Mouse (Mus musculus): ENCODE data around the gene Smox. TPM values are rescaled to one million over a fixed set of nuclear protein-coding genes. Genes with fewer than 3 reads are reported as not detected.

Smox gene
- total and polyA plus RNA-seq, 2 experiments from 2014 or later: 65.6 to 77.6 TPM

GRCm38 (mm10) chr2:131488261-131488660, 3.0 kb upstream of the Smox start:
- no peaks in the 10 kb centered on the region for H3K4me1 ChIP-seq (ENCODE audit: insufficient read depth, low read length)
- no peaks in the 10 kb centered on the region for H3K36me3 ChIP-seq (ENCODE audit: insufficient read depth, low read length)
- H3K4me2 ChIP-seq (ENCODE audit: low read depth, low read length, poor library complexity, severe bottlenecking): no peak overlapping the region
- TF ChIP-seq CTCF (IDR thresholded peaks at IDR 0.05): no peak
- DNase-seq (ENCODE audit: low spot score) (no peak), ATAC-seq (ENCODE audit: low FRiP score) (no peak)
- no peak overlapping the region for H3K4me3 ChIP-seq (ENCODE audit: low read depth, low read length)
- 84% methylated on average over 4 of the region's 4 CpGs for WGBS
- no peaks in the 10 kb centered on the region for H3K9me3 ChIP-seq (ENCODE audit: low read length)
- no peaks in the 10 kb centered on the region for H3K27me3 ChIP-seq (ENCODE audit: insufficient read depth, low read length)
- no peak overlapping the region for H3K27ac ChIP-seq (ENCODE audit: low read depth, low read length)
- H3K9ac ChIP-seq (replicated peaks; ENCODE audit: low read length, poor library complexity, severe bottlenecking): no peak overlapping the region

DNA sequence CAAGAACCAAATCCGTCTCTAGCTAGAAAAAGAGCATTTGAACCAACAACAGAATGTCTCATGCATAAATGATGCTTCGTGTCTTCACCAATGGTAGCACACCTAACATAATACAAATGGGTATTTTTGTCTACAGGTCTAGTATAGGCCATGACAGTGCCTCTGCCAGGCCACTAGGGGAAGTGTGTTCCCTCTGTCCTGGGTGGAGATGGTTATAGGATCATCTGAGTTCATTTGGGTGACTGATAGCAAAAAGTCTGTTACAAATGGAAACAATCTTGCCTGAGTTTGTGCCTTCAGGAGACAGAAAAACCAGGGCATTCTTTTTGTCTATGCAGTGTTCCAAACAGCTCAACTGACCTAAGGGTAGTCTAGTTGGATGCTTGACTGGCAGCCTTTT, 2.4 kb upstream of the Smox start:
- no peak overlapping the region for H3K27ac ChIP-seq (ENCODE audit: low read depth, low read length)
- no peaks in the 10 kb centered on the region for H3K27me3 ChIP-seq (ENCODE audit: insufficient read depth, low read length)
- no peak overlapping the region for H3K9ac ChIP-seq (replicated peaks; ENCODE audit: low read length, poor library complexity, severe bottlenecking)
- no peak for DNase-seq (ENCODE audit: low spot score)
- H3K36me3 ChIP-seq (ENCODE audit: insufficient read depth, low read length): no peaks in the 10 kb centered on the region
- H3K4me1 ChIP-seq (ENCODE audit: insufficient read depth, low read length): no peaks in the 10 kb centered on the region
- no peak for ATAC-seq (ENCODE audit: low FRiP score)
- TF ChIP-seq CTCF (IDR thresholded peaks at IDR 0.05): peak; percentile 37; the same call in 1 of the 2 replicates
- no peak overlapping the region for H3K4me3 ChIP-seq (ENCODE audit: low read depth, low read length)
- no peak overlapping the region for H3K4me2 ChIP-seq (ENCODE audit: low read depth, low read length, poor library complexity, severe bottlenecking)
- no peaks in the 10 kb centered on the region for H3K9me3 ChIP-seq (ENCODE audit: low read length)
- WGBS: 82% methylated on average over 2 of the region's 2 CpGs

- H3K4me1 ChIP-seq (ENCODE audit: insufficient read depth, low read length): no peaks in the 10 kb centered on the region
- no peak overlapping the region for H3K4me2 ChIP-seq (ENCODE audit: low read depth, low read length, poor library complexity, severe bottlenecking)
- H3K4me3 ChIP-seq (ENCODE audit: low read depth, low read length): no peak overlapping the region
- H3K9me3 ChIP-seq (ENCODE audit: low read length): no peaks in the 10 kb centered on the region
- no peak overlapping the region for H3K9ac ChIP-seq (replicated peaks; ENCODE audit: low read length, poor library complexity, severe bottlenecking)
- ATAC-seq (ENCODE audit: low FRiP score): no peak
- DNase-seq (ENCODE audit: low spot score): peak; percentile 64
- no peaks in the 10 kb centered on the region for H3K36me3 ChIP-seq (ENCODE audit: insufficient read depth, low read length)
- no peak for TF ChIP-seq CTCF (IDR thresholded peaks at IDR 0.05)
- H3K27ac ChIP-seq (ENCODE audit: low read depth, low read length): no peak overlapping the region
- H3K27me3 ChIP-seq (ENCODE audit: insufficient read depth, low read length): no peaks in the 10 kb centered on the region
- WGBS: 76% methylated on average over 4 of the region's 4 CpGs
These were observed 1.7 kb upstream of the Smox start for GRCm38 (mm10) chr2:131489591-131489990.

- Histone ChIP-seq H3K4me3 (ENCODE audit: low read depth, low read length) (peak overlapping the region; percentile 90), H3K36me3 (ENCODE audit: insufficient read depth, low read length) (no peaks in the 10 kb centered on the region), H3K27me3 (ENCODE audit: insufficient read depth, low read length) (no peaks in the 10 kb centered on the region), H3K27ac (ENCODE audit: low read depth, low read length) (peak overlapping the region; percentile 74), H3K4me2 (ENCODE audit: low read depth, low read length, poor library complexity, severe bottlenecking) (peak overlapping the region; percentile 73), H3K9me3 (ENCODE audit: low read length) (no peaks in the 10 kb centered on the region), H3K9ac (replicated peaks; ENCODE audit: low read length, poor library complexity, severe bottlenecking) (peak overlapping the region; percentile 90), H3K4me1 (ENCODE audit: insufficient read depth, low read length) (no peaks in the 10 kb centered on the region)
- under 1% methylated on average over 60 of the region's 102 CpGs for WGBS
- ATAC-seq (ENCODE audit: low FRiP score): peak; percentile 86
- no peak for TF ChIP-seq CTCF (IDR thresholded peaks at IDR 0.05)
- DNase-seq (ENCODE audit: low spot score): peak; percentile 72
These were observed 655 bp downstream of the Smox start for GRCm38 (mm10) chr2:131491707-131492595.

DNA sequence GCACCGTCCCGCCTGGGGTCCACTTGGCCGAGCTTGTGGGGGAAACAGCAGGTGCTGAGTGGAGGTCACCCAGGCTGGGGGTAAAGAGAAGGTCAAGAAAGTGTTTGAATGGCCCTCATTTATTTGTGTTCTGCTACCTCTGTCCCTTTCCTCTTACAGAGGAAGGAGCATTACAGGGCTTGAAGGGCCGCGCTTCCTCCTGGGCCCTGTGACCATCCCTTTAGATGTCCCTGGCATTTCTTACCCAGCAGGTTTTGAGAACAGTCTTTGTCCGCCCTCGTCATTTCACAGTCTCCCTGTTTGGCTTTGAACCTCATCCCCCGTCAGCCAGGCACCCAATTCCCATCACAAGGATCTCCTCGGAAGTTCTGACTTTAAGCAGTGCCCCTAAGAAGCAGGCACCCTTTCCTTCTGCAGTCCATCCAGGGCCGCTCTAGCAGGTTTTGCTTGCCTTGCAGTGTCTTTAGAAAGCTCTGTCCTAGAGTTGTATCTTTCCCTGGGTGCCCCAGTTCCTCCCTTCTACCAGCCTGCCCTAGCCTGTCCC, 1.4 kb downstream of the Smox start:
- peak overlapping the region; percentile 74 for H3K27ac ChIP-seq (ENCODE audit: low read depth, low read length)
- H3K9ac ChIP-seq (replicated peaks; ENCODE audit: low read length, poor library complexity, severe bottlenecking): peak overlapping the region; percentile 90
- H3K9me3 ChIP-seq (ENCODE audit: low read length): no peaks in the 10 kb centered on the region
- no peaks in the 10 kb centered on the region for H3K36me3 ChIP-seq (ENCODE audit: insufficient read depth, low read length)
- DNase-seq (ENCODE audit: low spot score): no peak
- peak overlapping the region; percentile 90 for H3K4me3 ChIP-seq (ENCODE audit: low read depth, low read length)
- H3K4me2 ChIP-seq (ENCODE audit: low read depth, low read length, poor library complexity, severe bottlenecking): peak overlapping the region; percentile 73
- no peak for ATAC-seq (ENCODE audit: low FRiP score)
- 5% methylated on average over 10 of the region's 10 CpGs for WGBS
- no peak for TF ChIP-seq CTCF (IDR thresholded peaks at IDR 0.05)
- H3K4me1 ChIP-seq (ENCODE audit: insufficient read depth, low read length): no peaks in the 10 kb centered on the region
- no peaks in the 10 kb centered on the region for H3K27me3 ChIP-seq (ENCODE audit: insufficient read depth, low read length)

GRCm38 (mm10) chr2:131493446-131493845, 2.1 kb downstream of the Smox start:
- no peaks in the 10 kb centered on the region for H3K36me3 ChIP-seq (ENCODE audit: insufficient read depth, low read length)
- H3K4me2 ChIP-seq (ENCODE audit: low read depth, low read length, poor library complexity, severe bottlenecking): peak overlapping the region; percentile 73
- DNase-seq (ENCODE audit: low spot score) (no peak), ATAC-seq (ENCODE audit: low FRiP score) (no peak)
- no peak for TF ChIP-seq CTCF (IDR thresholded peaks at IDR 0.05)
- no peak overlapping the region for H3K27ac ChIP-seq (ENCODE audit: low read depth, low read length)
- H3K4me1 ChIP-seq (ENCODE audit: insufficient read depth, low read length): no peaks in the 10 kb centered on the region
- no peaks in the 10 kb centered on the region for H3K27me3 ChIP-seq (ENCODE audit: insufficient read depth, low read length)
- peak overlapping the region; percentile 90 for H3K4me3 ChIP-seq (ENCODE audit: low read depth, low read length)
- peak overlapping the region; percentile 90; the same call in 1 of the 2 replicates for H3K9ac ChIP-seq (replicated peaks; ENCODE audit: low read length, poor library complexity, severe bottlenecking)
- H3K9me3 ChIP-seq (ENCODE audit: low read length): no peaks in the 10 kb centered on the region
- 65% methylated on average over 5 of the region's 5 CpGs for WGBS

Data from midbrain, postnatal 0 days (tissue).